Mouse (Mus musculus) CH12.LX (cell line): Measurements from ENCODE around the gene Olfr1375.

ENCODE experiments used
- EP300 ChIP-seq: IDR thresholded peaks from 2 replicates; pipeline ENCODE4 v1.6.1; 2011; ENCODE audit warnings: low read length, improper control_type of control experiment
- GABPA ChIP-seq: IDR thresholded peaks from 2 replicates; pipeline ENCODE4 v1.6.1; 2012; ENCODE audit warnings: low read depth, low read length, improper control_type of control experiment, inconsistent platforms; ENCODE audit not compliant: insufficient replicate concordance
- USF1 ChIP-seq: IDR thresholded peaks from 2 replicates; pipeline ENCODE4 v1.6.1; 2014; ENCODE audit warnings: low read depth, mild to moderate bottlenecking, inconsistent platforms, low read length, improper control_type of control experiment

- TF ChIP-seq EP300 = no peak
- no peak for TF ChIP-seq USF1
- no peak for TF ChIP-seq GABPA
These were observed 13.1 kb downstream of the Olfr1375 start for GRCm38 (mm10) chr11:51060981-51061380.
